Mouse (Mus musculus) hindbrain, embryonic 10.5 days (tissue): ENCODE measurements around the gene Cdc26. TPM values are rescaled to one million over a fixed set of nuclear protein-coding genes. Genes with fewer than 3 reads are reported as not detected.
A peak's percentile ranks its signal among the peaks of the same experiment; 100 is the strongest.

Source experiments
- DNase-seq: peaks from one replicate; pipeline ENCODE4 v3.0.0-alpha.2; 2017; ENCODE audit warnings: low spot score
- H3K27ac ChIP-seq: fragments of 300-500 bp; sonication (generic); 2 replicates; pipeline ENCODE4 v1.5.1; 2016; ENCODE audit warnings: mild to moderate bottlenecking, moderate library complexity
- H3K27me3 ChIP-seq: fragments of 300-500 bp; sonication (generic); 2 replicates; pipeline ENCODE4 v1.6.1; 2016; ENCODE audit warnings: mild to moderate bottlenecking; ENCODE audit not compliant: poor library complexity, insufficient read depth, severe bottlenecking
- H3K36me3 ChIP-seq: fragments of 300-500 bp; sonication (generic); 2 replicates; pipeline ENCODE4 v1.6.1; 2016; ENCODE audit warnings: mild to moderate bottlenecking, moderate library complexity
- H3K4me1 ChIP-seq: fragments of 300-500 bp; sonication (generic); replicated peaks from 2 replicates; pipeline ENCODE4 v1.6.1; 2016; ENCODE audit warnings: mild to moderate bottlenecking
- H3K4me3 ChIP-seq: fragments of 300-500 bp; sonication (generic); 2 replicates; pipeline ENCODE4 v1.5.1; 2016; ENCODE audit warnings: mild to moderate bottlenecking, moderate library complexity
- H3K9me3 ChIP-seq: fragments of 300-500 bp; sonication (generic); 2 replicates; pipeline ENCODE4 v1.6.1; 2016; ENCODE audit warnings: mild to moderate bottlenecking, moderate library complexity
- WGBS: fragments of 180-500 bp; shearing (Covaris S2); methylation state at CpG from one replicate; pipeline ENCODE4 v1.1.7; 2016; 5-methylcytosine and 5-hydroxymethylcytosine counted together
- polyA plus RNA-seq: library from polyadenylated mRNA; unstranded; fragments of >200 nt; fragmentation: Nextera tagmentation; extraction: Ambion mirVana; gene quantifications from 2 replicates; pipeline ENCODE4 v1.2.1, GENCODE M21; 2016

Cdc26 gene
- polyA plus RNA-seq, 1 experiment from 2014 or later = 179 TPM

- no peak for DNase-seq
- Histone ChIP-seq H3K27ac (no peak overlapping the region), H3K27me3 (no peaks in the 10 kb centered on the region), H3K36me3 (0 out of 2 replicates have a peak, but pooled peaks cover 4% of the 10 kb centered on the region), H3K4me1 (0 out of 2 replicates have a peak, but pooled peaks cover 11% of the 10 kb centered on the region), H3K9me3 (no peaks in the 10 kb centered on the region), H3K4me3 (no peak overlapping the region)
- WGBS = 19% methylated on average over 1 of the region's 1 CpGs
Observed at GRCm38 (mm10) chr4:62372410-62372809, 36.0 kb downstream of the Cdc26 start.

DNA sequence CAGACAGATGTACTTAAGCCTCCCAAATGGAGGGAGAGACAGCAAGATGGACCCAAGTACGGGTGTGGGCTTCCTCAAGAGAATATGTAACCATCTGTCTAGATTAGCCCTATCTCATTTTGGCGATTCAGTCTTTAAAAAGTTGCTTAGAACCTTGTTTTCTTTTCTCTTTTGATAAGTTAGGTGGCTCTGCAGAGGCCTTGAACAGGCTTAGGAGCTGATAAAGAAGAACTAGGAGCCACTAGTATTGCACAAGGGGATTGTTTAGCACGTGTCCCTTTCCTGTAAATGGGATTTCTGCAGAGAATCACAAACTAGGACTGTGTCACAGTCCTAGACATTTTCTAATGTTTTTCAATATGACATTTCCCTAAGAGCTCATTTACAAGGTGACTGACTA lies 39.4 kb downstream of the Cdc26 start:
- Histone ChIP-seq H3K36me3 (0 out of 2 replicates have a peak, but pooled peaks cover 4% of the 10 kb centered on the region), H3K4me3 (no peak overlapping the region), H3K27me3 (no peaks in the 10 kb centered on the region), H3K4me1 (0 out of 2 replicates have a peak, but pooled peaks cover 11% of the 10 kb centered on the region), H3K27ac (no peak overlapping the region), H3K9me3 (no peaks in the 10 kb centered on the region)
- WGBS = 87% methylated on average over 3 of the region's 3 CpGs
- DNase-seq = no peak

DNA sequence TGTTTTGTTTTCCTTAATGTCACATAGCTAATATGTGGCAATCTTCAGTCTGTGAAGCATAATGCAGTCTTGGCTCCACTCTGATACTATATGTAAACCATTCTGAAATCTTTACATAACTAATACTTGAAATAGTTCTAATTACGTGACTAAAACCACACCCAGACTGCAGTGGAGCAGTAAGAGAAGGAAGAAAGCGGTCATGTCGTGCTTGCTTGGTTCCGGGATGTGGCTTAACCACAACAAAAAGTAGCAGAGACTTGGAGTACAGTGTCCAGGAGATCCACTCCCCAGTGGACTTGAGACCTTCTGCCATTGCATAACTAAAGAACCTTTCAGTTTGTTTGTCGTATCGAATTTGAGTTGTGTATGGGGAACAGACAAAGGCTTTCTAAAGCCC lies 40.9 kb downstream of the Cdc26 start:
- H3K4me3 ChIP-seq = no peak overlapping the region
- no peaks in the 10 kb centered on the region for H3K9me3 ChIP-seq
- no peak overlapping the region for H3K27ac ChIP-seq
- H3K4me1 ChIP-seq = 0 out of 2 replicates have a peak, but pooled peaks cover 8% of the 10 kb centered on the region
- no peak for DNase-seq
- H3K36me3 ChIP-seq = 0 out of 2 replicates have a peak, but pooled peaks cover 4% of the 10 kb centered on the region
- H3K27me3 ChIP-seq = no peaks in the 10 kb centered on the region
- WGBS = 92% methylated on average over 6 of the region's 6 CpGs

- Histone ChIP-seq H3K27me3 (no peaks in the 10 kb centered on the region), H3K4me3 (no peak overlapping the region), H3K4me1 (peaks cover 13% of the 10 kb centered on the region), H3K36me3 (0 out of 2 replicates have a peak, but pooled peaks cover 4% of the 10 kb centered on the region), H3K9me3 (no peaks in the 10 kb centered on the region), H3K27ac (no peak overlapping the region)
- WGBS = 81% methylated on average over 4 of the region's 4 CpGs
- no peak for DNase-seq
Observed at GRCm38 (mm10) chr4:62366291-62366690, 42.2 kb downstream of the Cdc26 start.

DNA sequence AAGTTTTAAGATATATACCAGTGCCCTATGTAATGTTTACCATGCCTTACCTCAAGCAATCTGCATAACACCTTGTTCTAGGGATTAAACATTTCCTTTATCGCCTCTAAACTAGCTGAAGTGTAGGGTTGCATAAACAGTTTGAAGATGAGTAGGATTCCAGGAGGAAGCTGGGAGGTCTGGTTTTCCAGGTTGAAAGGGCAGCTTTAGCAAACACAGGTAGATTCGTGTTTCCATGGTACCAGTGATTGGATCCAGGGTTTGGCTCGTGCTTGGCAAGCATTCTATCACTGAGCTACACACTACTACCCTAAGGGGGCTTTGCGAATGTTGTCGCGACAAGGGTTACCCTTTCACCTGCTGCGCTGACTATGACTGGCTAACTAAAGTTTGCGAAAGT lies 44.1 kb downstream of the Cdc26 start:
- Histone ChIP-seq H3K36me3 (no peaks in the 10 kb centered on the region), H3K4me1 (peaks cover 20% of the 10 kb centered on the region), H3K4me3 (no peak overlapping the region), H3K27ac (no peak overlapping the region), H3K27me3 (no peaks in the 10 kb centered on the region), H3K9me3 (no peaks in the 10 kb centered on the region)
- 95% methylated on average over 8 of the region's 8 CpGs for WGBS
- no peak for DNase-seq

- Histone ChIP-seq H3K36me3 (no peaks in the 10 kb centered on the region), H3K27me3 (no peaks in the 10 kb centered on the region), H3K4me1 (peaks cover 23% of the 10 kb centered on the region), H3K4me3 (no peak overlapping the region), H3K27ac (no peak overlapping the region), H3K9me3 (no peaks in the 10 kb centered on the region)
- WGBS = 91% methylated on average over 2 of the region's 2 CpGs
- no peak for DNase-seq
Observed at GRCm38 (mm10) chr4:62362437-62362836, 46.0 kb downstream of the Cdc26 start.

DNA sequence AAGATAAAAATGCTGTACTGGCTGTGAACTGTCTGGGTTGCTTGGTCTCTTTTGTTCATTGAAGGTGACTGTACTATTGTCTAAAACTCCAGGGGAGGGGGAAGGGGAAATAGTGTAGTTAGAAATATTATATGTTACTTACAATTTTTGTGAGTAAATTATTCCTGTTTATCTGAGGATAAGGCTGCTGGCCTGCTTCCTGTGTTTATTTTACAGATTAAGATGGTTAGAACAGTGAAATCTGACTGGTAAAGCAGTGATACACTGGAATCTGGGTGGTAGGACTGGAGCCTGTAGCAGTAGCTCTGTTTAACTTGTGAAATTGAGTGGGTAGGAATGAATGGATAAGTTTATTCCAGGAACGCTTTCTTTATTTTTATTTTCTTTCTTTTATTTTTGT lies 46.4 kb downstream of the Cdc26 start:
- H3K4me1 ChIP-seq = peaks cover 23% of the 10 kb centered on the region
- peak overlapping the region; percentile 8; the same call in 1 of the 2 replicates for H3K27ac ChIP-seq
- WGBS = 96% methylated on average over 1 of the region's 1 CpGs
- no peaks in the 10 kb centered on the region for H3K36me3 ChIP-seq
- DNase-seq = no peak
- peak overlapping the region; percentile 64 for H3K4me3 ChIP-seq
- H3K27me3 ChIP-seq = no peaks in the 10 kb centered on the region
- no peaks in the 10 kb centered on the region for H3K9me3 ChIP-seq

- Histone ChIP-seq H3K27ac (peak overlapping the region; percentile 8; the same call in 1 of the 2 replicates), H3K36me3 (no peaks in the 10 kb centered on the region), H3K4me1 (peaks cover 23% of the 10 kb centered on the region), H3K27me3 (no peaks in the 10 kb centered on the region), H3K9me3 (no peaks in the 10 kb centered on the region), H3K4me3 (peak overlapping the region; percentile 64)
- 62% methylated on average over 6 of the region's 6 CpGs for WGBS
- DNase-seq = no peak
Observed at GRCm38 (mm10) chr4:62361571-62361970, 46.9 kb downstream of the Cdc26 start.

DNA sequence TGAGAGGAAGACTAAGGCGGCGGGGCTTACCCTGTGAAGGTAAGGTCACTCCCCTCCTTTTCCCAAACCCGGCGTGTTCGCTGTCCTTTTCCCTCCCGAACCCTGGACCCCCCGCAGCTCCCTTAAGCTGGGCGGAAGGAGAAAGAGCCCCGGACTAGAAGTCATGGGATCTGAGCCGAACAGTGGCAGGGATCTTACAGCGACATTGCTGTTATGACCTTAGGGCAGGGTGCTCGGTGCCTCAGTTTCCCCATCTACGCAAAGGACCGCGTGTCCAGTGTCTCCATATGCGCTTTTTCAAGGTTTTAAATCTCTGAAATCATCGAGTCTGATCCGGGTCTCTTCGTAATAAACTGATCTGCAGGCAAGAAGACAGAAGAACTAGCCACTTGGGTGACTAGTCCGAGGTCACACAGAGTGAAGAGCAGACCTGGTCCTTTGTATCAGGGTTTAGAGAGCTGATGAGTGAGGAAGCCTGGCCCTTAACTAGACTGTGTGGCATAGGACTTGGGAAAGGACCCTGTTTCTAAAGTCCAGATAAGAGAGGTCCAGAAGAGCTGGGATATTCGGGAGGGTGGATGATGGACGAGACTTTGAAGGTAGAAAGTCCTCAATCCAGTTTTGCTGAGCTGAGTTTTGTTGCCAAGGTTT lies 47.5 kb downstream of the Cdc26 start:
- no peak for DNase-seq
- WGBS = 2% methylated on average over 22 of the region's 22 CpGs
- H3K27ac ChIP-seq = peak overlapping the region; percentile 91

GRCm38 (mm10) chr4:62360088-62360804 lies 48.2 kb downstream of the Cdc26 start, which contains the start of the genes Fkbp15 and Slc31a1:
Fkbp15 (minus strand) TSS chr4:62360548.
Slc31a1 (plus strand) TSS chr4:62360727.
- peaks cover 23% of the 10 kb centered on the region for H3K4me1 ChIP-seq
- peak; percentile 99 for DNase-seq
- H3K27me3 ChIP-seq = no peaks in the 10 kb centered on the region
- peak within 1 kb of the TSS; percentile 91 for H3K27ac ChIP-seq
- whole genome bisulfite sequencing = under 1% methylated on average over 51 of the region's 51 CpGs
- H3K36me3 ChIP-seq = no peaks in the 10 kb centered on the region
- H3K9me3 ChIP-seq = no peaks in the 10 kb centered on the region
- peak within 1 kb of the TSS; percentile 64 for H3K4me3 ChIP-seq

More for the DNA sequence above, 47.5 kb downstream of the Cdc26 start:
- Histone ChIP-seq H3K4me1 (peaks cover 23% of the 10 kb centered on the region), H3K9me3 (no peaks in the 10 kb centered on the region), H3K36me3 (no peaks in the 10 kb centered on the region), H3K4me3 (peak overlapping the region; percentile 64), H3K27me3 (no peaks in the 10 kb centered on the region)

GRCm38 (mm10) chr4:62359256-62359775 lies 49.1 kb downstream of the Cdc26 start:
- Histone ChIP-seq H3K4me1 (peaks cover 23% of the 10 kb centered on the region), H3K27ac (0 out of 2 replicates have a peak overlapping the region, but pooled peaks have one; percentile 91), H3K4me3 (peak overlapping the region; percentile 64), H3K27me3 (no peaks in the 10 kb centered on the region), H3K36me3 (no peaks in the 10 kb centered on the region), H3K9me3 (no peaks in the 10 kb centered on the region)
- WGBS = 50% methylated on average over 7 of the region's 7 CpGs
- DNase-seq = no peak

- H3K36me3 ChIP-seq = no peaks in the 10 kb centered on the region
- no peak for DNase-seq
- H3K27ac ChIP-seq = no peak overlapping the region
- no peaks in the 10 kb centered on the region for H3K9me3 ChIP-seq
- no peak overlapping the region for H3K4me3 ChIP-seq
- H3K27me3 ChIP-seq = no peaks in the 10 kb centered on the region
- H3K4me1 ChIP-seq = peaks cover 23% of the 10 kb centered on the region
- 85% methylated on average over 1 of the region's 1 CpGs for WGBS
Observed at GRCm38 (mm10) chr4:62357631-62358148, 50.8 kb downstream of the Cdc26 start.
